Mouse (Mus musculus): ENCODE measurements around the gene Smg1.

The Smg1 gene

GRCm38 (mm10) chr7:118113541-118114297, 129.8 kb downstream of the Smg1 start:
- in situ Hi-C loops (cut with MboI, MseI), result no loop called here

- in situ Hi-C loops (cut with MboI, MseI), result no loop called here
These were observed 132.3 kb downstream of the Smg1 start for GRCm38 (mm10) chr7:118111128-118111527.

- in situ Hi-C loops (cut with MboI, MseI), result no loop called here
These were observed 135.8 kb downstream of the Smg1 start for GRCm38 (mm10) chr7:118107671-118108070.

GRCm38 (mm10) chr7:118104458-118105052, 138.9 kb downstream of the Smg1 start:
- in situ Hi-C loops (cut with MboI, MseI), result no loop called here

- in situ Hi-C loops (cut with MboI, MseI), result no loop called here
These were observed 139.7 kb downstream of the Smg1 start for GRCm38 (mm10) chr7:118103462-118104379.

- in situ Hi-C loops (cut with MboI, MseI), result no loop called here
These were observed 140.6 kb downstream of the Smg1 start for GRCm38 (mm10) chr7:118102678-118103461.

- in situ Hi-C loops (cut with MboI, MseI), result no loop called here
These were observed 141.2 kb downstream of the Smg1 start for GRCm38 (mm10) chr7:118102231-118102630.

GRCm38 (mm10) chr7:118097615-118098014, 145.9 kb downstream of the Smg1 start:
- in situ Hi-C loops (cut with MboI, MseI), result loop anchor here (25.0 kb wide), 3 partner anchors 510 to 890 kb away; partner anchors contain the start of genes Gprc5b and Xylt1

Data from T-helper 1 cell (primary cell).